Mouse (Mus musculus) ES-E14 (cell line): ENCODE results near the gene Mrps27. TPM values are rescaled to one million over a fixed set of nuclear protein-coding genes. Genes with fewer than 3 reads are reported as not detected.

Source experiments
- DNase-seq: peaks from one replicate; pipeline ENCODE4 v3.0.0-alpha.2; 2013; ENCODE audit warnings: low read depth, low spot score
- H3K27ac ChIP-seq: 2 replicates; pipeline ENCODE4 v1.5.1; 2012; ENCODE audit warnings: low read depth, mild to moderate bottlenecking, low read length, moderate library complexity, mixed read lengths; ENCODE audit not compliant: poor library complexity, insufficient read depth, severe bottlenecking
- H3K36me3 ChIP-seq: 2 replicates; pipeline ENCODE4 v1.6.1; 2012; ENCODE audit warnings: mild to moderate bottlenecking, low read length, moderate library complexity, mixed read lengths; ENCODE audit not compliant: control insufficient read depth, poor library complexity, insufficient read depth, severe bottlenecking
- H3K4me1 ChIP-seq, 2 experiments: fragments of 150-350 bp in 1 of 2; sonication (generic) in 1 of 2; 2 replicates each; pipeline ENCODE4 v1.6.1; 2012; ENCODE audit warnings: low read length in 2 of 2, mild to moderate bottlenecking in 1 of 2, mixed read lengths in 1 of 2; ENCODE audit not compliant: control insufficient read depth in 2 of 2, insufficient read depth in 2 of 2, poor library complexity in 1 of 2
- H3K4me3 ChIP-seq, 2 experiments: fragments of 150-350 bp in 1 of 2; sonication (generic) in 1 of 2; 2 replicates each; pipeline ENCODE4 v1.5.1; 2012; ENCODE audit warnings: low read length in 2 of 2, low read depth in 1 of 2, mild to moderate bottlenecking in 1 of 2, mixed read lengths in 1 of 2; ENCODE audit not compliant: insufficient read depth in 1 of 2, poor library complexity in 1 of 2, severe bottlenecking in 1 of 2
- H3K9ac ChIP-seq: 2 replicates; pipeline ENCODE4 v1.6.1; 2012; ENCODE audit warnings: low read depth, mild to moderate bottlenecking, low read length, mixed read lengths; ENCODE audit not compliant: poor library complexity, insufficient read depth, severe bottlenecking
- H3K9me3 ChIP-seq: fragments of 150-350 bp; sonication (generic); 2 replicates; pipeline ENCODE4 v1.6.1; 2012; ENCODE audit warnings: low read depth, mild to moderate bottlenecking, low read length; ENCODE audit not compliant: control insufficient read depth, insufficient read depth
- CHD2 ChIP-seq: IDR thresholded peaks from 2 replicates; pipeline ENCODE4 v1.6.1; 2014; ENCODE audit warnings: mild to moderate bottlenecking, low read depth, low read length, inconsistent platforms
- HCFC1 ChIP-seq: IDR thresholded peaks from 2 replicates; pipeline ENCODE4 v1.6.1; 2012; ENCODE audit warnings: low read length, inconsistent platforms, borderline replicate concordance; ENCODE audit not compliant: insufficient read depth
- MAFK ChIP-seq: IDR thresholded peaks from 2 replicates; pipeline ENCODE4 v1.6.1; 2014; ENCODE audit warnings: mild to moderate bottlenecking, low read depth, low read length, inconsistent platforms; ENCODE audit not compliant: insufficient read depth
- ZC3H11A ChIP-seq: IDR thresholded peaks from 2 replicates; pipeline ENCODE4 v1.6.1; 2012; ENCODE audit warnings: low read depth, mild to moderate bottlenecking, inconsistent platforms, low read length, borderline replicate concordance
- ZNF384 ChIP-seq: IDR thresholded peaks from 2 replicates; pipeline ENCODE4 v1.6.1; 2012; ENCODE audit warnings: low read depth, low read length, inconsistent platforms
- in situ Hi-C, 2 experiments: fragments of 600-800 bp; cut with MboI; formaldehyde crosslinking; loops; one replicate each; pipeline ENCODE4 v1.15.1; 2025; ENCODE audit warnings: low sequenced_read_pairs in 2 of 2, inconsistent platforms in 1 of 2; ENCODE audit not compliant: unreplicated experiment in 2 of 2
- total RNA-seq: library from RNA; depleted of rRNA; stranded (reverse); fragments of 300-350 nt; gene quantifications from 2 replicates; pipeline ENCODE4 v1.2.3, GENCODE M21; 2012

Gene Mrps27
- total RNA-seq, 1 experiment, result 34.5 TPM

GRCm38 (mm10) chr13:99356428-99357265 lies 12.1 kb downstream of the Mrps27 start:
- Histone ChIP-seq H3K4me1 (peaks cover 9 to 13% of the 10 kb centered on the region in 2 experiments), H3K9ac (no peak overlapping the region), H3K27ac (peak overlapping the region; percentile 78; the same call in 1 of the 2 replicates), H3K36me3 (peaks cover 14% of the 10 kb centered on the region; the same call in 1 of the 2 replicates), H3K9me3 (no peaks in the 10 kb centered on the region), H3K4me3 (no peak overlapping the region)
- peak; percentile 81 for DNase-seq
- in situ Hi-C loops, result loop anchor here in 1 of 2 experiments (25.0 kb wide), 1 partner anchor 481 kb away; no protein-coding TSS in a partner anchor
- no peak for TF ChIP-seq HCFC1
- TF ChIP-seq CHD2, result no peak
- TF ChIP-seq MAFK, result no peak
- no peak for TF ChIP-seq ZC3H11A
- no peak for TF ChIP-seq ZNF384

- Histone ChIP-seq H3K36me3 (peaks cover 14% of the 10 kb centered on the region; the same call in 1 of the 2 replicates), H3K9ac (no peak overlapping the region), H3K4me3 (no peak overlapping the region), H3K9me3 (no peaks in the 10 kb centered on the region), H3K4me1 (peaks cover 9 to 13% of the 10 kb centered on the region in 2 experiments), H3K27ac (no peak overlapping the region)
- in situ Hi-C loops, result loop anchor here in 1 of 2 experiments (25.0 kb wide), 1 partner anchor 478 kb away; no protein-coding TSS in a partner anchor
- DNase-seq, result no peak
- TF ChIP-seq MAFK, result no peak
- no peak for TF ChIP-seq CHD2
- TF ChIP-seq HCFC1, result no peak
- TF ChIP-seq ZC3H11A, result no peak
- TF ChIP-seq ZNF384, result no peak
Measured at GRCm38 (mm10) chr13:99358921-99359320, 14.3 kb downstream of the Mrps27 start.

GRCm38 (mm10) chr13:99363866-99364265 lies 19.3 kb downstream of the Mrps27 start:
- Histone ChIP-seq H3K27ac (no peak overlapping the region), H3K9ac (no peak overlapping the region), H3K4me3 (no peak overlapping the region), H3K4me1 (peaks cover 0 to 2% of the 10 kb centered on the region in 2 experiments; a peak in 1 of 4 replicates), H3K36me3 (peaks cover 18% of the 10 kb centered on the region), H3K9me3 (no peaks in the 10 kb centered on the region)
- DNase-seq, result no peak
- TF ChIP-seq ZC3H11A (no peak), CHD2 (no peak), HCFC1 (no peak), MAFK (no peak), ZNF384 (no peak)
- in situ Hi-C loops, result loop anchor here in 1 of 2 experiments (25.0 kb wide), 1 partner anchor 473 kb away; no protein-coding TSS in a partner anchor

- Histone ChIP-seq H3K9me3 (no peaks in the 10 kb centered on the region), H3K36me3 (peaks cover 14% of the 10 kb centered on the region), H3K27ac (no peak overlapping the region), H3K9ac (no peak overlapping the region), H3K4me3 (no peak overlapping the region), H3K4me1 (peaks cover 0 to 2% of the 10 kb centered on the region in 2 experiments; a peak in 1 of 4 replicates)
- no peak for DNase-seq
- in situ Hi-C loops, result loop anchor here in 1 of 2 experiments (25.0 kb wide), 1 partner anchor 471 kb away; no protein-coding TSS in a partner anchor
- TF ChIP-seq ZC3H11A (no peak), ZNF384 (no peak), CHD2 (no peak)
Measured at GRCm38 (mm10) chr13:99366422-99367175, 22.0 kb downstream of the Mrps27 start.
